Mouse (Mus musculus): Measurements from ENCODE around the gene Adamts7.

Adamts7 gene

GRCm38 (mm10) chr9:90198531-90199449 lies 35.9 kb downstream of the Adamts7 start:
- DNase-seq: no peak

- no peak for DNase-seq
These were observed 36.7 kb downstream of the Adamts7 start for GRCm38 (mm10) chr9:90199611-90200010.

- DNase-seq: no peak
These were observed 37.6 kb downstream of the Adamts7 start for GRCm38 (mm10) chr9:90200501-90200900.

DNA sequence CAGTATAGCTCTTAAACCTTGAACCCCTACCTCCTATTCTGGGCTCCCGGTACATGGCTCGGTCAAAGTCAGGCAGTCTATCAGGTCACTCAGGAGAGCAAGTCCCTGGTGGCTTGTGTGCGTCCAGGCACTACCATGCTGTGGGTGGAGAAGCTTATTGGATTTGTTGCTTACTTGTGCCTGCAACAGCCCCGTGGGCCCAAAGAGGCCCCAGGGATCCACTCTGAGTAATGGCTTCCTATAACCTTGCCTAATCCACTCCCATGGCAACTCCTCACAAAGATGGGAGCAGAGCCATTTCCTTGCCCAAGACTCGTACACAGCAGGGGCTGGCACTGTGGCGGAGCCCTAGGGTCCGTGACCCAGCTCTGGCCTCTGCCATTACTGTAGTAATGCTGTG lies 38.2 kb downstream of the Adamts7 start:
- DNase-seq: no peak

GRCm38 (mm10) chr9:90201541-90201940 lies 38.7 kb downstream of the Adamts7 start:
- no peak for DNase-seq

GRCm38 (mm10) chr9:90203233-90203632 lies 40.4 kb downstream of the Adamts7 start:
- DNase-seq: no peak

DNA sequence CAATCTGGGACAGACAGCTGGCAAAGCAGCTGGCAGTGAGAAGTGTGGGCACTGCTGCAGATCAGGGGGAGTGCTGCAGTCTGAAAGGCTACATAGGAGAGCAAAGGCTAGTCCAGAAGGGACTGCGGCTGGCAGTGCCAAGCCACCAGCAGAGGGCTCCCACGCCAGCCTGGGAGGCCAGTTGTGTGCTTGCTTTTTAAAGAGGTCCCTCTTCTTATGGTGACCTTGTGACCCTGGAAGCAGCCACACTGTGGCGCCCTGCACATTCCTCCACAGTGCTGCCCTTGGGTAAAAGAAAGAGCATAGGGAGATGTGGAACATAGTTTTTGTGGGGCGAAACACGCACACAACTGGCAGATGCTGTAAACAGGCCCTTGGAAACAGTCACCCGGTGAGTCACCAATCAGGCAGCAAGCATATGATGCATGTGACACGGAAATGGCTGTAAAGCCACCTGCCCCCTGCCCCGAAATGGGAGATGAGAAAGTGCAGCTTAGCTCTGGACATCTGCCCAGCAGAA lies 41.6 kb downstream of the Adamts7 start:
- peak; percentile 35 for DNase-seq

DNA sequence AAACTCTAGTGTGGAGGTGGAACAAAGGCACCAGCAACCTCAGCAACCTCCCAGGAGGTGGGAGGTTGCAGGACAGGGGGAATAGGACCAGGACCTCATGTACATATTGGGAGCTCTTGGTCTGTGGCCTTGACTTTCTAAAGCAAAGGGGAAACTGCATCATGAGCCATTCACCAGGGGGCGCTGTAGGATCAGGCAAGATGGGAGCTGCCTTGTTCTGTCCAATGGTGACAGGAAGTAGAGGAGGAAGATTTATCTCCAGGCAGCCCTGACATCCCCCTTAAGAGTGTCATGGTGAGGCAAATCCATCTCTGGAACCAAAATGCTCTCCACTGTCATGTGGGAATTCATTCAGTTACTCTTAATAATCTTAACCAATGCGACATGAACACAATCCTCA lies 43.6 kb downstream of the Adamts7 start:
- peak; percentile 96 for DNase-seq

- no peak for DNase-seq
These were observed 44.9 kb downstream of the Adamts7 start for GRCm38 (mm10) chr9:90207808-90208207.

DNA sequence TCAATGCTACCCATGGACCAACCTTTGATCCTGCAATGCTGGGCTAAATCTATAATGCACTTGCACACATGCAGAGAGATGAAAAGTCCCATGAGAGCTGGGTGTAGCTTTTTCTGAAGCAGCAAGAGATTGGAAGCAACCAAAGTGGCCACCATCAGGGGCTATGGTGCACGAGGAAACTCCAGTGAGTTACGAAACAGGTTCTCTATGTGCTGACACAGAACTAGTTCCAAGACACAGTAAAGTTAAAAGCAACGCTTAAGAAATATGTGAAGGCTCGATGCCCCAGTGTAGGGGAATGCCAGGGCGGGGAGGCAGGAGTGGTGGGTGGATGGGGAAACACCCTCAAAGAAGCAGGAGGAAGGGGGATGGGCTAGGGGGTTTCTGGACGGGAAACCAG lies 45.8 kb downstream of the Adamts7 start:
- no peak for DNase-seq

- DNase-seq: no peak
These were observed 50.3 kb downstream of the Adamts7 start for GRCm38 (mm10) chr9:90213127-90213526.

GRCm38 (mm10) chr9:90216259-90217001 lies 53.6 kb downstream of the Adamts7 start:
- DNase-seq: no peak

DNA sequence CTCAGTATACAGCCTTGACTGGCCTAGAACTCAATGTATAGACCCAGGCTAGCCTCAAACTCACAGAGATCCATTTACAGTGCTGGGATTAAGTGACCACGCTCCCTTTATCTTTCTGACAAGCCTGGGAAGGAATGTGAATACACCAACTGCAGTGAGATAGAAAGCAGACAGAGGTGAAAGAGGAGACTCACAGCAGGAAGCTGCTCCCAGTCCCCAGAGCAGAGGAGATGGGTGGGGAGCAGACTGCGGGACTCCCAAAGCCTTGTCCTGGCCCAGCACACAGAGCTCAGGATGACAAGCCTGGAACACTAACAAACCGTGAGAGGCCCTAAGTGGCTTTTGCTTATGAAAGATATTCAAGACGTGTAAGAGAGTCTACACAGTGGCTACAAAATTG lies 54.6 kb downstream of the Adamts7 start:
- no peak for DNase-seq

- no peak for DNase-seq
These were observed 59.4 kb downstream of the Adamts7 start for GRCm38 (mm10) chr9:90222275-90222674.

- no peak for DNase-seq
These were observed 63.3 kb downstream of the Adamts7 start for GRCm38 (mm10) chr9:90226081-90226741.

DNA sequence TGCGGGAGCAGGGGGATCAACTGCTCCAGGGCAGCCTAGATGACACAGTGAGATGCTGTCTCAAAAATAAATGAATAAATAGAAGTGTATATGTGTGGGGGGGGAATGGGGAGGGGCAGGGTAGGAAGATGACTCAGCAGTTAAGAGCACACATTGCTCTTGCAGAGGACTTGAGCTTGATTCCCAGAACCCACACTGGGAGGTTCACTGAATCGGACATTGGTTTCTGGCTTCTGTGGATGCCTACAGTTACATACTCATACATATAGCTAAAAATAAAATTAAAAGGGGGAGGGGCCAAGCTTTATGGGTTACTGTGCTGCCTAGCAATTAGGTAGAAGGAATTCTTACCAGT lies 63.9 kb downstream of the Adamts7 start:
- DNase-seq: no peak

- DNase-seq: no peak
These were observed 64.3 kb downstream of the Adamts7 start for GRCm38 (mm10) chr9:90227171-90227570.

DNA sequence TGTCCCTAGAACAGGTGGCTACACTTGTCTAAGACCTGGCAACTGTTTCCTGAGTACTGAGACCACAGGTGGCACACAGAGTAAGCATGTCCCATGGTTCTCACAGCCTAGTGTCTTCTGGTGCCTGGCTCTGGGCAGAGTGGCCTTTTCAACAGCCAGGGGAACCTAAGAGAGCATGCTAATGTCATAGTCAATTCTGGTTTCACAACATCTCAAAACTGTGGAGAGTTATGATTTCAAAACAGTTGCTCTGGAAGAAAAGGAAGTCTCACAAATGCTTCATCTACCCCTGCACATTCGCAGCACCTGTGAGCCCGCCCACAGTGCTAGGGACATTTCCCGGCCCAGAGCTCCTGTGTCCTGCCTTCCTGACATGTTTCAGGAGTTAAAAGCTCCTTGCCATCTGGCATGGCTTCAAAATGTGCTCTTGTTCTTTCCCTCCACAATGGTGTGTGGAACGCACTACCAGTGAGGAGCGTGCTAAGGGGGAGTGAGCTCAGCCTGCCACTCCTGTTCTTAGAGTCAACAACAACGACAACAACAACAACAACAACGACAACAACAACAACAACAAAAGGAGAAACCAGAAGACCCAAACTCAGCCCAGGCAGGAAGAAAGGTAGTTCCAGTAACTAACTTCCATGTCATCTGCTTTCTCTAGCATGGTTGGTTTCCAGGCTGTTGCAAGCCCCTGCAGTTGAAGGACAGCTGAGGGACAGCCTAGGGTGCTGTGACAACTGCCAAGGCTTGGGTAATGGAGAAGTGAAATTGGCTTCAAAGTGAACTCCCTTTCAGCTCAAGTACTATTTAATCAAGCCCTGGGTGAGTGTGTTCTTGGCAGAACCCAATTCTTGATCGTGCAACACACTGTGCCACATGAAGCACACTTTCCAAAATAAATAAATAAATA lies 70.2 kb downstream of the Adamts7 start:
- DNase-seq: peak; percentile 51

DNA sequence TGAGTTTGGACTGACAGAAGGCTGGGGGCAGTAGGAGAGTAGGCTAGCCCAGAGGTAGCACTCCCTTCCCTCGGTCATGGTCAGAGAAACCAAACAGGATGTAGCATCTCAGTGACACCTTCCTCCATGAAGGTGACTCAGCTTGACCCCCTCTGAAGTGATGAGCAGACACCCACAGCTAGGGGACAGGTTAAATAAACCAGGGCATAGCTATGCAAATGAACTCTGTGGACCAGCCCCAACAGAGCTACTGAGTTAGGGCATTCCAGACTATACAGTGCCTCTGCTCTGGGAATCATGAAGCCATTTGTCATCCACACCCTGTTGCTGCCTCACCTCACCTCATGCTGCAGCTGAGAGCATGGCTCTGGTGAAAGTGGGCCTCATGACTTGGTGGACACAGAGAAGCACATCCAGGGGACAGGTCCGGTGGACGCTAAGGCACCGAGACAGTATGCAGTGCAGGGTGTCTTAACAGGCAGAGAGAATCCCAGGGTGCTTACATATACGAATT lies 71.1 kb downstream of the Adamts7 start:
- DNase-seq: no peak

DNA sequence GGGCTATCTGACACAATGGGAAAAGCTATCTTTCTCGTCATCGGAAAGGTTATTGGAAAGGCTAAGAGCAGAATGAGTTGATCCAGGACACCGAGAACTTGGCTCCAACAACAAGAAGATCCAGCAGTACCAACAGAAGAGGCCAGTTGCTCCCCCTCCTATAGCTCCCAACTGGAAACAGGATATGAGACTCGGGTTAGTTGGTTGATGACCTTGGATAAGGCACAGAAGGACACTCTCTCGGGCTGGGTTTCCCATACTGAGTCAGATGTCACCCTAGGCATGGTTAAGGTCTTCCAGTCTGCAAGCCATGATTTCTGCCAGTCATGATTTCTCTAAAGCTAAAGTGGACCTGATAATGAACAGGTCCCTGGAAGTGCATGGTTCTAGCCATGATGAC lies 71.9 kb downstream of the Adamts7 start:
- DNase-seq: no peak

DNA sequence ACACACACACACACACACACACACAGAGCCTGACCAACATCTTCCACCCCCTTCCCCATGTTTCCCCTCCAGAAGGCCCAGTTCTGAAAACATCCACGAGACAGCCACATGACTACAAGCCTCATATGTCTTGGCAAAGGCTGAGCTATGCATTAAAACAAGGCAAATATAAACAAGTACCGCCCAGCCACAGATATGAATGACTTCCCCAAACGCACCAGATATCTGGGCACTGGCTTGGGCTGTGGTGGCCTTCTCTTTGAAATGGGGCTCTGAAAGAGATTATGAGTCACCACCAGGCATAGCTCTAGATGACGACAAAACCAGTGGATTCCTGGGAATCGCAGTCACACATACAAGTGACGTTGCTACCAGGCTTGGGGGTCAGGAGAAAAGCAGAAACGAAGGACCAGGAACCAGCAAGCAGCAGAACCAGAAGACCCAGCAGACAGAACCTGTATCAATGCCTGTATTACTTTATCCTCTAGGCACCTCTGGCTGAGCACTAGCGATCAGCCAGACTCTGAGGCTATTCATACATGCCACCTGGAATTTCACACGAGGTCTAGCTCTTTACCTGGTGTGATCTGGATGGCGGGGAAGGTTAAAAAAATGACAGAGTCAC lies 72.5 kb downstream of the Adamts7 start:
- DNase-seq: no peak

GRCm38 (mm10) chr9:90236817-90237216 lies 73.9 kb downstream of the Adamts7 start:
- DNase-seq: no peak

All from thymus, postnatal 4 days (tissue).